Mouse (Mus musculus): Measurements from ENCODE around the gene Tbx19. TPM values are rescaled to one million over a fixed set of nuclear protein-coding genes. Genes with fewer than 3 reads are reported as not detected.

Gene Tbx19
- total RNA-seq (2021), result not detected
- long read RNA-seq, experiment 1, result 0 reads
- long read RNA-seq, experiment 2, result 0 reads

GRCm38 (mm10) chr1:165160723-165161405 is at the start of gene Tbx19:
TSS of gene Tbx19 (minus strand) at chr1:165160773.
- DNase-seq, result no peak
- intact Hi-C loops (cut with DNase I), result no loop called here

- no peak for DNase-seq
- intact Hi-C loops (cut with DNase I), result no loop called here
These were observed 45.0 kb upstream of the Tbx19 start for GRCm38 (mm10) chr1:165205591-165205990.

- no peak for DNase-seq
- intact Hi-C loops (cut with DNase I), result no loop called here
These were observed 43.0 kb upstream of the Tbx19 start for GRCm38 (mm10) chr1:165203488-165204035.

- intact Hi-C loops (cut with DNase I), result no loop called here
These were observed 41.0 kb upstream of the Tbx19 start for GRCm38 (mm10) chr1:165201445-165202012.

GRCm38 (mm10) chr1:165200748-165201147 is 40.2 kb upstream of the Tbx19 start:
- no peak for DNase-seq

More at GRCm38 (mm10) chr1:165201445-165202012, 41.0 kb upstream of the Tbx19 start:
- no peak for DNase-seq

GRCm38 (mm10) chr1:165199639-165200038 is 39.1 kb upstream of the Tbx19 start:
- no peak for DNase-seq
- intact Hi-C loops (cut with DNase I), result no loop called here

More at GRCm38 (mm10) chr1:165200748-165201147, 40.2 kb upstream of the Tbx19 start:
- intact Hi-C loops (cut with DNase I), result no loop called here

- no peak for DNase-seq
- intact Hi-C loops (cut with DNase I), result no loop called here
These were observed 38.4 kb upstream of the Tbx19 start for GRCm38 (mm10) chr1:165198951-165199350.

GRCm38 (mm10) chr1:165197875-165198274 is 37.3 kb upstream of the Tbx19 start:
- no peak for DNase-seq
- intact Hi-C loops (cut with DNase I), result no loop called here

- intact Hi-C loops (cut with DNase I), result no loop called here
- DNase-seq, result no peak
These were observed 34.9 kb upstream of the Tbx19 start for GRCm38 (mm10) chr1:165195396-165195960.

GRCm38 (mm10) chr1:165194662-165195013 is 34.1 kb upstream of the Tbx19 start:
- intact Hi-C loops (cut with DNase I), result no loop called here
- no peak for DNase-seq

GRCm38 (mm10) chr1:165193880-165194661 is 33.5 kb upstream of the Tbx19 start, which contains the start of gene Sft2d2:
TSS of gene Sft2d2 (minus strand) at chr1:165194438.
- DNase-seq, result peak; percentile 84 to 86
- intact Hi-C loops (cut with DNase I), result no loop called here

GRCm38 (mm10) chr1:165193426-165193825 is 32.9 kb upstream of the Tbx19 start:
- no peak for DNase-seq
- intact Hi-C loops (cut with DNase I), result no loop called here

GRCm38 (mm10) chr1:165192714-165193264 is 32.2 kb upstream of the Tbx19 start:
- no peak for DNase-seq
- intact Hi-C loops (cut with DNase I), result no loop called here

- intact Hi-C loops (cut with DNase I), result no loop called here
- DNase-seq, result no peak
These were observed 31.5 kb upstream of the Tbx19 start for GRCm38 (mm10) chr1:165192102-165192501.

GRCm38 (mm10) chr1:165191611-165192010 is 31.0 kb upstream of the Tbx19 start:
- no peak for DNase-seq

GRCm38 (mm10) chr1:165190571-165191273 is 30.1 kb upstream of the Tbx19 start:
- intact Hi-C loops (cut with DNase I), result no loop called here
- DNase-seq, result no peak

More at GRCm38 (mm10) chr1:165191611-165192010, 31.0 kb upstream of the Tbx19 start:
- intact Hi-C loops (cut with DNase I), result no loop called here

GRCm38 (mm10) chr1:165190068-165190467 is 29.5 kb upstream of the Tbx19 start:
- intact Hi-C loops (cut with DNase I), result no loop called here
- no peak for DNase-seq

- DNase-seq, result no peak
- intact Hi-C loops (cut with DNase I), result no loop called here
These were observed 28.4 kb upstream of the Tbx19 start for GRCm38 (mm10) chr1:165188806-165189580.

GRCm38 (mm10) chr1:165187357-165187756 is 26.8 kb upstream of the Tbx19 start:
- intact Hi-C loops (cut with DNase I), result no loop called here

More at GRCm38 (mm10) chr1:165187357-165187756, 26.8 kb upstream of the Tbx19 start:
- DNase-seq, result no peak

Measured in gastrocnemius, postnatal 36 days (tissue).